Mouse (Mus musculus) hindbrain, embryonic 12.5 days (tissue): ENCODE results near the gene Asb8. TPM values are rescaled to one million over a fixed set of nuclear protein-coding genes. Genes with fewer than 3 reads are reported as not detected.

ENCODE experiments used
- ATAC-seq: fragments of 200-750 bp; cut with Nextera tagmentation; 2 replicates; pipeline ENCODE4 v1.8.0; 2017; ENCODE audit warnings: moderate TSS enrichment; ENCODE audit not compliant: low FRiP score
- H3K27ac ChIP-seq: fragments of 300-500 bp; sonication (generic); 2 replicates; pipeline ENCODE4 v1.5.1; 2016; ENCODE audit warnings: mild to moderate bottlenecking
- H3K27me3 ChIP-seq: fragments of 300-500 bp; sonication (generic); 2 replicates; pipeline ENCODE4 v1.6.1; 2016; ENCODE audit warnings: mild to moderate bottlenecking
- H3K36me3 ChIP-seq: fragments of 300-500 bp; sonication (generic); 2 replicates; pipeline ENCODE4 v1.6.1; 2016; ENCODE audit warnings: mild to moderate bottlenecking
- H3K4me1 ChIP-seq: fragments of 300-500 bp; sonication (generic); 2 replicates; pipeline ENCODE4 v1.6.1; 2016
- H3K4me2 ChIP-seq: fragments of 300-500 bp; sonication (generic); replicated peaks from 2 replicates; pipeline ENCODE4 v1.6.1; 2016; ENCODE audit warnings: mild to moderate bottlenecking
- H3K4me3 ChIP-seq: fragments of 300-500 bp; sonication (generic); 2 replicates; pipeline ENCODE4 v1.5.1; 2016; ENCODE audit warnings: mild to moderate bottlenecking
- H3K9ac ChIP-seq: fragments of 300-500 bp; sonication (generic); 2 replicates; pipeline ENCODE4 v1.6.1; 2016; ENCODE audit warnings: mild to moderate bottlenecking, moderate library complexity
- H3K9me3 ChIP-seq: fragments of 300-500 bp; sonication (generic); replicated peaks from 2 replicates; pipeline ENCODE4 v1.6.1; 2016; ENCODE audit warnings: mild to moderate bottlenecking
- WGBS: fragments of 180-500 bp; shearing (Covaris S2); methylation state at CpG from one replicate; pipeline ENCODE4 v1.1.7; 2016; 5-methylcytosine and 5-hydroxymethylcytosine counted together
- polyA plus RNA-seq: library from polyadenylated mRNA; unstranded; fragments of >200 nt; fragmentation: Nextera tagmentation; extraction: Ambion mirVana; gene quantifications from 2 replicates; pipeline ENCODE4 v1.2.1, GENCODE M21; 2016

The Asb8 gene
- polyA plus RNA-seq, 1 experiment from 2014 or later: 45.1 TPM

GRCm38 (mm10) chr15:98170917-98171316, 5.5 kb upstream of the Asb8 start:
- WGBS: 75% methylated on average over 9 of the region's 9 CpGs
- H3K9ac ChIP-seq: no peak overlapping the region
- H3K36me3 ChIP-seq: no peaks in the 10 kb centered on the region
- H3K27me3 ChIP-seq: peaks cover 46% of the 10 kb centered on the region
- H3K4me1 ChIP-seq: peaks cover 39% of the 10 kb centered on the region
- H3K4me2 ChIP-seq: peak overlapping the region; percentile 76
- H3K27ac ChIP-seq: no peak overlapping the region
- ATAC-seq: no peak
- no peaks in the 10 kb centered on the region for H3K9me3 ChIP-seq
- H3K4me3 ChIP-seq: no peak overlapping the region

DNA sequence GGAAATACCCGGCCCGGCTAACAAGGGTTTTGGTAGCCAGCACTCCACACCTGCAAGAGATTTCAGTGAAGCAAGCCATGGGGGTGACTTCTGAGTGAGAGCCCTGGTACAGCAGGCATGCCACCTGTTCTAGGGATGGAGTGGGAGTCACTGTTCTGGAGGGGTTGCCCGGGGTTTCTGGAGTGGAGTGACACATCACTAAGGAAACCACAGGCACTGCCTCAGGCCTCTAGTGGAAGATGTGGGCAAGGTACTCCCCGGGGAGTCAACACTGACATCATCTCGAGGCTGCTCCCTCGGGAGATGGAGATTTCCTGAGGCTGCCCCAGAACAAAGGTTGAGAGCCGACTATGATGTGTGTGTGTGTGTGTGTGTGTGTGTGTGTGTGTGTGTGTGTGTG, 4.9 kb upstream of the Asb8 start:
- Histone ChIP-seq H3K27me3 (peaks cover 52% of the 10 kb centered on the region), H3K36me3 (no peaks in the 10 kb centered on the region), H3K27ac (no peak overlapping the region), H3K4me2 (peak overlapping the region; percentile 76), H3K9me3 (no peaks in the 10 kb centered on the region), H3K4me3 (peak overlapping the region; percentile 43), H3K9ac (no peak overlapping the region), H3K4me1 (peaks cover 39% of the 10 kb centered on the region)
- no peak for ATAC-seq
- 38% methylated on average over 7 of the region's 7 CpGs for WGBS

- H3K4me2 ChIP-seq: peak overlapping the region; percentile 76
- 3% methylated on average over 19 of the region's 19 CpGs for WGBS
- no peaks in the 10 kb centered on the region for H3K36me3 ChIP-seq
- peak overlapping the region; percentile 65 for H3K9ac ChIP-seq
- no peak for ATAC-seq
- H3K4me3 ChIP-seq: peak overlapping the region; percentile 43
- peaks cover 55% of the 10 kb centered on the region for H3K27me3 ChIP-seq
- no peaks in the 10 kb centered on the region for H3K9me3 ChIP-seq
- no peak overlapping the region for H3K27ac ChIP-seq
- peaks cover 36% of the 10 kb centered on the region for H3K4me1 ChIP-seq
These were observed 3.2 kb upstream of the Asb8 start for GRCm38 (mm10) chr15:98168622-98169004.

DNA sequence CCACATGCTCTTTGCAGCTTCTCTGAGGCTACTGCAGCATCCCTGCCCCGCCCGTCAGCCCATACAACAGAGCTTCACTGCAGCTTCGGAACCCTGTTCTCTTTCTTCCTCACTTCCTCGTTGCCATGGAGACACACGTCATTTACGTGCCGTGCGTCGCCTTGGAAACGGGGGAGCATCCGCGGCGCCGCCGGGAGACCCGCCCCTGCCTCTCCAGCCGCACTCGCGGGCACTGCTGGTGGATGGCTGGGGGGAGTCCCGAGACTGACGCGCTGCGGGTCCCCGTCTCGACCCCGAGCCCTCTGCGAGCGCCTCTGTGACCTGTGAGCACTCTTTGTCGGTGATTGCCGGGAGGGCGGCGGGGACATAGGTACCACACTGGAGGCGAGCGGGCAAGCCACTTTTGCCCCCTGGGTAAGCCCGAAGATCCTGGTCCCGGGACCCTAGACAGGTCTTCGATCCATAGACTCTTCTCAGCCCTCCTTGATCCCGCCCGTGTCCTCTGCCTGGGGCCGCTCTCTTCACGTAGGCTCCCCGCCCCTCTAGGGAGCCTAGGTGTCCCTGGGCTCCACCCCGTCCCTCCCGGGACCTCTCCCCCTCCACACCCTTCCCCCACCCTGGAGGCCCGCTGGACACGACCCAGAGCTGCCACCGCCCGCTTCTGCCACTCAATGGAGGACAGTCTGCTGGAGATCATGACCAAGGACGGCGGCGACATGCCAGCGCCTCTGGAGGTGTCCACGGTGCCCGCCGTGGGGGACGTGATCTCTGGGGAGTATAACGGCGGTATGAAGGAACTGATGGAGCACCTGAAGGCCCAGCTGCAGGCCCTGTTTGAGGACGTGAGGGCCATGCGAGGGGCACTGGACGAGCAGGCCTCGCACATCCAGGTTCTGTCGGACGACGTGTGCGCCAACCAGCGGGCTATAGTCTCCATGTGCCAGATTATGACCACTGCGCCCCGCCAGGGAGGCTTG, 2.5 kb upstream of the Asb8 start:
- Histone ChIP-seq H3K36me3 (no peaks in the 10 kb centered on the region), H3K27ac (peak overlapping the region; percentile 94), H3K27me3 (peaks cover 54% of the 10 kb centered on the region), H3K9ac (peak overlapping the region; percentile 65), H3K4me2 (peak overlapping the region; percentile 76), H3K4me1 (peaks cover 36% of the 10 kb centered on the region), H3K4me3 (peak overlapping the region; percentile 43), H3K9me3 (no peaks in the 10 kb centered on the region)
- WGBS: under 1% methylated on average over 69 of the region's 69 CpGs
- peak; percentile 93 for ATAC-seq

DNA sequence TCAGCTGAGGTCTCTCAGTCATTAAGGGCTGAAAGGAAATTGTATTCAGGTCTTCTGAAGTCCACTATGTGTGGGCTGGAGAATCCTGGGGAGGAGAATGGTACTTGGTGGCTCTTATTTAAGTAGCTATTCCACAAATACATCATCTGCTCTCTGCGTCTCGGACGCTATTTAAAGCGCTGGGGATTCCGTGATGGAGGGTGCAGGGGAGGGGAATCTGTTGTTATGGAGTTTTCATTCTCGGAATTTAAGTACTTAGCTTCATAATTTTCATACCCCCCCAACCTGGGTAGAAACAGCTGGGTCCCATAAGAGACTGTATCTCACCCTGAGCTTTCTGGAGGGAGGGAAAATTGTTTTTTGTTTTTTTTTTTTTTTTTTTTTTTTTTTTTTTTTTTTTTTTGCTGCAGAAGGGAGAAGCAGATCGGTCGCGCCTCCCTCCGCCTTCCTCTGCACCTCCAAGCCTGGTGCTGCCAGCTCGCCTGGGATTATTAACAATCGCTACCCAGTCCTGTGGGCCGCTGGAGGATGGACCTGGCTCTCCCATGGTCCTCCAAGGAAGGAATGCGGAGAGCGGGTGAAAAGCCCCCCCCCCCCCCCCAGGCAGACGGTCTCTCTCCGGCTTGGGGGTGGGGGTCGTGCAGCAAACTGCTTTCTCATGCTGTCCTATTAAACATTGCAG, 1.7 kb upstream of the Asb8 start, which contains the start of gene Ccdc184:
Gene Ccdc184, plus strand, starts transcription at position 196 of the 682 bp plus-strand sequence.
- Histone ChIP-seq H3K4me2 (peak within 1 kb of the TSS; percentile 76), H3K36me3 (no peaks in the 10 kb centered on the region), H3K27me3 (peaks cover 47% of the 10 kb centered on the region), H3K4me1 (peaks cover 36% of the 10 kb centered on the region), H3K9ac (peak within 1 kb of the TSS; percentile 65), H3K27ac (peak within 1 kb of the TSS; percentile 94), H3K4me3 (peak within 1 kb of the TSS; percentile 43), H3K9me3 (no peaks in the 10 kb centered on the region)
- ATAC-seq: peak; percentile 86
- under 1% methylated on average over 17 of the region's 18 CpGs for WGBS

DNA sequence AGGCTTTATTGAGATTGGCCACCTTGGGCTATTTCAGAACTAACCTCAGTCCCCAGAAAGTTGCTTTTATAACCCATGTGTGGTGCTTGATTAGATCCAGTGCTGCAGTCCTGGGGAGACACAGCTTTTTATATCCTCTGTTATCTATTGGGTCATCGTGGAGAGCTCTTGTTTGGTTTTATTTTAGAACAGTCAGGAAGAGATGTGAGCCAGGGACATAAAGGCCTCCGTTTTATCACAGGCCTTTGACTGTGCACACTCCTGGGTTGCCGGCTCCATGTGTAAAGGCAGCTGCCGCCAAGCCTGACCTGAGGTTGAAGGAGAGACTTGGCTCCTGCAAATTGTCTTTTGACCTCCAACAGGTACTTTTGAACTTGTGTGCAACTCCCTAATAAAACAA, 2.9 kb downstream of the Asb8 start:
- WGBS: 83% methylated on average over 4 of the region's 4 CpGs
- Histone ChIP-seq H3K9ac (no peak overlapping the region), H3K9me3 (no peaks in the 10 kb centered on the region), H3K36me3 (no peaks in the 10 kb centered on the region), H3K27ac (no peak overlapping the region), H3K27me3 (0 out of 2 replicates have a peak, but pooled peaks cover 11% of the 10 kb centered on the region), H3K4me1 (peaks cover 14% of the 10 kb centered on the region), H3K4me2 (no peak overlapping the region), H3K4me3 (no peak overlapping the region)
- no peak for ATAC-seq

GRCm38 (mm10) chr15:98161026-98161805, 4.2 kb downstream of the Asb8 start:
- WGBS: 49% methylated on average over 19 of the region's 19 CpGs
- ATAC-seq: no peak
- H3K36me3 ChIP-seq: no peaks in the 10 kb centered on the region
- H3K4me2 ChIP-seq: no peak overlapping the region
- H3K4me1 ChIP-seq: peaks cover 7% of the 10 kb centered on the region; the same call in 1 of the 2 replicates
- no peak overlapping the region for H3K27ac ChIP-seq
- no peaks in the 10 kb centered on the region for H3K9me3 ChIP-seq
- no peak overlapping the region for H3K4me3 ChIP-seq
- 0 out of 2 replicates have a peak, but pooled peaks cover 11% of the 10 kb centered on the region for H3K27me3 ChIP-seq
- no peak overlapping the region for H3K9ac ChIP-seq

DNA sequence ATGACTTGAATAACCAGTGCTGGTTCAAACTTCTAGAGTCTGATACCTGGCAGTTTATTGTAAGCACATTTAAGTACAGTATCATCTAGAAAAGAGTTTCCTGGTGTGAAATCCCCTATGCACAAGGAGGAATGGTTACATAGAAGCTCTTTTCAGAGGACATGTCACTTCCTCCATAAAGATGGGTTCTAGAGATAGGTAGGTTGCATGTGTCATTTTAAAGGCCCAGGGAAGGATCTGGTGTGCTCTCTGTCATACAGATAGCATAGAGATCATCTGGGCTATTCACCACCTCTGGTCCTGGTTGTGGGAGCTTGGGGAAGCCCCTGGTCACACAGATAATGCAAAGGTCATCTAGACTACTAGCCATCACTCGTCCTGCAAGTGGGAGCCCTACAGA, 8.2 kb downstream of the Asb8 start:
- Histone ChIP-seq H3K27ac (no peak overlapping the region), H3K36me3 (no peaks in the 10 kb centered on the region), H3K4me3 (no peak overlapping the region), H3K9ac (no peak overlapping the region), H3K27me3 (no peaks in the 10 kb centered on the region), H3K9me3 (no peaks in the 10 kb centered on the region), H3K4me2 (no peak overlapping the region), H3K4me1 (peaks cover 7% of the 10 kb centered on the region; the same call in 1 of the 2 replicates)
- no peak for ATAC-seq
- WGBS: 83% methylated on average over 1 of the region's 1 CpGs

- 75% methylated on average over 4 of the region's 4 CpGs for WGBS
- H3K27me3 ChIP-seq: no peaks in the 10 kb centered on the region
- peaks cover 6% of the 10 kb centered on the region; the same call in 1 of the 2 replicates for H3K4me1 ChIP-seq
- no peak overlapping the region for H3K4me3 ChIP-seq
- H3K36me3 ChIP-seq: no peaks in the 10 kb centered on the region
- no peaks in the 10 kb centered on the region for H3K9me3 ChIP-seq
- H3K4me2 ChIP-seq: no peak overlapping the region
- H3K9ac ChIP-seq: no peak overlapping the region
- H3K27ac ChIP-seq: no peak overlapping the region
- no peak for ATAC-seq
These were observed 9.5 kb downstream of the Asb8 start for GRCm38 (mm10) chr15:98155944-98156343.

- H3K9ac ChIP-seq: no peak overlapping the region
These were observed 10.2 kb downstream of the Asb8 start for GRCm38 (mm10) chr15:98155272-98155671.

DNA sequence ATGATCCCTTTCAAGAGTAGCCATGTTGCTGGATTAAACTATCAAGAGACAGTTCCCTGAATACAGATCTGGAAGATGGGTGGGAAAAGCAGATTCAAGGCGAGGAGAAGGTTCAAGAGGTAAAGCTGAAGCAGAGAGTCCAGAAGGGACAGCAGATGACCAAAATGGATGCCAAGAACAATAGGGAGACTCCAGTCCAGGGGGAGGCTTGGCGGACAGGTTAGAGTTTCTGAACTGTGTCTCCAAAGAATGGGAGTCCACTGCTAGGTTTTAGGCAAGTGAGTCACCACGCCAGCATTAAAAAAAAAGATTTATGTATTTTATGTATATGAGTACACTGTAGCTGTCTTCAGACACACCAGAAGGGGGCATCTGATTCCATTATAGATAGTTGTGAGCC, 10.8 kb downstream of the Asb8 start:
- Histone ChIP-seq H3K4me2 (no peak overlapping the region), H3K36me3 (no peaks in the 10 kb centered on the region), H3K27ac (no peak overlapping the region), H3K9me3 (no peaks in the 10 kb centered on the region), H3K9ac (no peak overlapping the region), H3K4me3 (no peak overlapping the region), H3K27me3 (no peaks in the 10 kb centered on the region), H3K4me1 (no peaks in the 10 kb centered on the region)
- 76% methylated on average over 3 of the region's 3 CpGs for WGBS
- no peak for ATAC-seq

More at GRCm38 (mm10) chr15:98155272-98155671, 10.2 kb downstream of the Asb8 start:
- 91% methylated on average over 5 of the region's 5 CpGs for WGBS
- H3K9me3 ChIP-seq: no peaks in the 10 kb centered on the region
- no peak overlapping the region for H3K4me2 ChIP-seq
- no peak for ATAC-seq
- no peaks in the 10 kb centered on the region for H3K4me1 ChIP-seq
- H3K36me3 ChIP-seq: no peaks in the 10 kb centered on the region
- H3K4me3 ChIP-seq: no peak overlapping the region
- no peak overlapping the region for H3K27ac ChIP-seq
- no peaks in the 10 kb centered on the region for H3K27me3 ChIP-seq

- Histone ChIP-seq H3K9ac (no peak overlapping the region), H3K36me3 (no peaks in the 10 kb centered on the region), H3K9me3 (no peaks in the 10 kb centered on the region), H3K4me1 (no peaks in the 10 kb centered on the region), H3K27ac (no peak overlapping the region), H3K4me3 (no peak overlapping the region), H3K4me2 (no peak overlapping the region), H3K27me3 (no peaks in the 10 kb centered on the region)
- 70% methylated on average over 4 of the region's 4 CpGs for WGBS
- no peak for ATAC-seq
These were observed 11.3 kb downstream of the Asb8 start for GRCm38 (mm10) chr15:98154146-98154545.
